In genomic region chr14:47418666-47418991, GRCm38 (mm10) we compare ENCODE assay signal across 8 mouse cellular contexts. TPM values are rescaled to one million over a fixed set of nuclear protein-coding genes. Genes with fewer than 3 reads are reported as not detected.
DNase-seq lines count a peak whose midpoint lies in the region; ATAC-seq and TF ChIP-seq lines count a peak whose summit lies in the region.

No protein-coding gene starts in this region.

- no peaks in the 10 kb centered on the region for H3K9me3 ChIP-seq in liver, embryonic 13.5 days (replicated peaks)

- H3K27me3 ChIP-seq in thymus, adult 2 months (ENCODE audit: control insufficient read depth, insufficient read depth, low read length), result no peaks in the 10 kb centered on the region
- no peaks in the 10 kb centered on the region for H3K27me3 ChIP-seq in liver, embryonic 13.5 days

- peaks cover 9% of the 10 kb centered on the region for H3K36me3 ChIP-seq in thymus, adult 2 months (ENCODE audit: control insufficient read depth, insufficient read depth, low read length)
- H3K36me3 ChIP-seq in liver, embryonic 13.5 days, result peaks cover 32% of the 10 kb centered on the region

- H3K27ac ChIP-seq in thymus, adult 2 months (ENCODE audit: control insufficient read depth, insufficient read depth, low read length), result no peak overlapping the region
- peak overlapping the region; percentile 77 for H3K27ac ChIP-seq in liver, embryonic 13.5 days

- peaks cover 8% of the 10 kb centered on the region for H3K4me1 ChIP-seq in thymus, adult 2 months (replicated peaks; ENCODE audit: control insufficient read depth, insufficient read depth, low read length)
- peaks cover 33% of the 10 kb centered on the region for H3K4me1 ChIP-seq in liver, embryonic 13.5 days (replicated peaks)

- no peak for TF ChIP-seq CTCF in thymus, adult 2 months (IDR thresholded peaks at IDR 0.05; ENCODE audit: borderline replicate concordance, control insufficient read depth, extremely low read depth, insufficient read depth, low read length, poor library complexity)

- ATAC-seq in liver, embryonic 13.5 days (ENCODE audit: low read depth), result no peak

- peak overlapping the region; percentile 26; the same call in 1 of the 2 replicates for H3K4me3 ChIP-seq in thymus, adult 2 months (ENCODE audit: control insufficient read depth, insufficient read depth, low read length)
- peak overlapping the region; percentile 76 for H3K4me3 ChIP-seq in liver, embryonic 13.5 days (replicated peaks)

- TF ChIP-seq POLR2A in thymus, adult 2 months (IDR thresholded peaks at IDR 0.05; ENCODE audit: control insufficient read depth, extremely low read depth, insufficient read depth, low read length, poor library complexity), result no peak

- peak; percentile 3 for DNase-seq in cerebellum, adult 9-10 months
- no peak for DNase-seq in cerebellum, adult 8-10 months
- DNase-seq in thymus, adult 2 months, result no peak
- no peak for DNase-seq in thymus, postnatal 10 days (ENCODE audit: low spot score in 2 of 2)
- no peak for DNase-seq in liver, embryonic 13.5 days
- no peak for DNase-seq in spleen, postnatal 4 days (ENCODE audit: low spot score in 2 of 2)
- no peak for DNase-seq in spleen, postnatal 36 days (ENCODE audit: low spot score in 2 of 2)
- no peak for DNase-seq in thymus, postnatal 14 days

- peak overlapping the region; percentile 65 for H3K4me2 ChIP-seq in liver, embryonic 13.5 days

- H3K9ac ChIP-seq in liver, embryonic 13.5 days, result peak overlapping the region; percentile 64

- WGBS in thymus, adult 2 months, result 69% methylated on average over 5 of the region's 5 CpGs
- 36% methylated on average over 5 of the region's 5 CpGs for WGBS in liver, embryonic 13.5 days (ENCODE audit: insufficient replicate concordance)

RNA-seq across cellular contexts. Expression of gene Dlgap5, which starts 0.4 kb away (rescaled TPM):
- polyA plus RNA-seq in thymus, adult 2 months (2012; rRNA removed), result 15.5 and 21.6 TPM in 2 replicates
- polyA plus RNA-seq in liver, embryonic 13.5 days (2015; fragmentation: Nextera tagmentation; extraction: Ambion mirVana), result 58.4 and 66.0 TPM in 2 replicates

RNA-seq across cellular contexts. Expression of gene Fbxo34, which starts 31.6 kb away (rescaled TPM):
- 17.6 and 18.1 TPM in 2 replicates for polyA plus RNA-seq in thymus, adult 2 months (2012; rRNA removed)
- 34.9 and 36.3 TPM in 2 replicates for polyA plus RNA-seq in liver, embryonic 13.5 days (2015; fragmentation: Nextera tagmentation; extraction: Ambion mirVana)

RNA-seq across cellular contexts. Expression of gene Lgals3, which starts 51.1 kb away (rescaled TPM):
- 95.3 and 143 TPM in 2 replicates for polyA plus RNA-seq in thymus, adult 2 months (2012; rRNA removed)
- polyA plus RNA-seq in liver, embryonic 13.5 days (2015; fragmentation: Nextera tagmentation; extraction: Ambion mirVana), result 17.6 and 20.3 TPM in 2 replicates
